Mouse (Mus musculus): ENCODE results near the gene Unc119b. TPM values are rescaled to one million over a fixed set of nuclear protein-coding genes. Genes with fewer than 3 reads are reported as not detected.

Gene Unc119b
- polyA plus RNA-seq, 1 experiment from 2014 or later = 21.8 TPM

- Histone ChIP-seq H3K4me1 (ENCODE audit: insufficient read depth, low read depth, low read length) (no peaks in the 10 kb centered on the region), H3K9me3 (ENCODE audit: low read length) (no peaks in the 10 kb centered on the region), H3K27me3 (replicated peaks; ENCODE audit: insufficient read depth, low read length) (no peaks in the 10 kb centered on the region), H3K4me2 (replicated peaks; ENCODE audit: low read depth, low read length) (no peak overlapping the region), H3K27ac (ENCODE audit: low read length) (no peak overlapping the region), H3K36me3 (ENCODE audit: insufficient read depth, low read length) (peaks cover 19% of the 10 kb centered on the region), H3K9ac (replicated peaks; ENCODE audit: low read depth) (no peak overlapping the region), H3K4me3 (ENCODE audit: low read depth, low read length) (no peak overlapping the region)
- no peak for TF ChIP-seq EP300 (IDR thresholded peaks at IDR 0.05)
- TF ChIP-seq CTCF (IDR thresholded peaks at IDR 0.05) = no peak
- ATAC-seq (no peak), DNase-seq (ENCODE audit: low spot score) (no peak)
- WGBS = 69% methylated on average over 10 of the region's 10 CpGs
These were observed 8.8 kb upstream of the Unc119b start for GRCm38 (mm10) chr5:115143552-115143951.

GRCm38 (mm10) chr5:115142166-115142697 is 7.5 kb upstream of the Unc119b start:
- TF ChIP-seq CTCF (IDR thresholded peaks at IDR 0.05) (no peak), EP300 (IDR thresholded peaks at IDR 0.05) (no peak)
- ATAC-seq = no peak

DNA sequence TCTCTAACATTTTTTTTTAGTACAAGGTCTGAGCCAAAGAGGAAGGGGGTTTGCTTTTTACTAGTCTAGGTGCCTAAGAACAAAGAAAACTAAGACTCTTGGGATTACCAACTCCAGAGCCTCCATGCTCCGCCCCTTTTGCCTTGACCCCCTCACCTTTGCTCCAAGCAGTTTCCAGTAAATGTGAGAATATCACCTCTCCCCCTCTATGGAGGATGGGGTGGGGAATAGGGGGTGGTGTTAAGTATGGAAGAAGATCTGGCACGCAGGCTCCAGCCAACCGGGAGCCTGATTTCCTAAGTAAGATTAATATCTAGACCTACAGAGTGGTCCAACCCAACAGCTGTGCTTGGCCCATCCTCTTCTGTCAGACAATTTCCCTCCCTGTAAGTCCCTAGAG is 6.0 kb upstream of the Unc119b start:
- H3K4me1 ChIP-seq (ENCODE audit: insufficient read depth, low read depth, low read length) = no peaks in the 10 kb centered on the region
- no peak overlapping the region for H3K4me3 ChIP-seq (ENCODE audit: low read depth, low read length)
- no peak for ATAC-seq
- WGBS = 63% methylated on average over 3 of the region's 3 CpGs
- no peak overlapping the region for H3K9ac ChIP-seq (replicated peaks; ENCODE audit: low read depth)
- H3K9me3 ChIP-seq (ENCODE audit: low read length) = no peaks in the 10 kb centered on the region
- no peaks in the 10 kb centered on the region for H3K36me3 ChIP-seq (ENCODE audit: insufficient read depth, low read length)
- no peak overlapping the region for H3K27ac ChIP-seq (ENCODE audit: low read length)
- DNase-seq (ENCODE audit: low spot score) = no peak
- TF ChIP-seq EP300 (IDR thresholded peaks at IDR 0.05) = no peak
- TF ChIP-seq CTCF (IDR thresholded peaks at IDR 0.05) = no peak
- H3K4me2 ChIP-seq (replicated peaks; ENCODE audit: low read depth, low read length) = no peak overlapping the region
- H3K27me3 ChIP-seq (replicated peaks; ENCODE audit: insufficient read depth, low read length) = no peaks in the 10 kb centered on the region

More at GRCm38 (mm10) chr5:115142166-115142697, 7.5 kb upstream of the Unc119b start:
- Histone ChIP-seq H3K27ac (ENCODE audit: low read length) (no peak overlapping the region), H3K9me3 (ENCODE audit: low read length) (no peaks in the 10 kb centered on the region), H3K36me3 (ENCODE audit: insufficient read depth, low read length) (peaks cover 5% of the 10 kb centered on the region; the same call in 1 of the 2 replicates), H3K4me3 (ENCODE audit: low read depth, low read length) (no peak overlapping the region), H3K4me1 (ENCODE audit: insufficient read depth, low read depth, low read length) (no peaks in the 10 kb centered on the region), H3K9ac (replicated peaks; ENCODE audit: low read depth) (no peak overlapping the region), H3K4me2 (replicated peaks; ENCODE audit: low read depth, low read length) (no peak overlapping the region), H3K27me3 (replicated peaks; ENCODE audit: insufficient read depth, low read length) (no peaks in the 10 kb centered on the region)
- DNase-seq (ENCODE audit: low spot score) = no peak
- 89% methylated on average over 9 of the region's 9 CpGs for WGBS

- TF ChIP-seq EP300 (IDR thresholded peaks at IDR 0.05) (no peak), CTCF (IDR thresholded peaks at IDR 0.05) (no peak)
- H3K36me3 ChIP-seq (ENCODE audit: insufficient read depth, low read length) = no peaks in the 10 kb centered on the region
- no peaks in the 10 kb centered on the region for H3K9me3 ChIP-seq (ENCODE audit: low read length)
- H3K27ac ChIP-seq (ENCODE audit: low read length) = no peak overlapping the region
- no peak overlapping the region for H3K9ac ChIP-seq (replicated peaks; ENCODE audit: low read depth)
- H3K4me1 ChIP-seq (ENCODE audit: insufficient read depth, low read depth, low read length) = no peaks in the 10 kb centered on the region
- no peak for ATAC-seq
- no peak for DNase-seq (ENCODE audit: low spot score)
- no peak overlapping the region for H3K4me3 ChIP-seq (ENCODE audit: low read depth, low read length)
- H3K27me3 ChIP-seq (replicated peaks; ENCODE audit: insufficient read depth, low read length) = no peaks in the 10 kb centered on the region
- WGBS = 50% methylated on average over 4 of the region's 4 CpGs
- H3K4me2 ChIP-seq (replicated peaks; ENCODE audit: low read depth, low read length) = no peak overlapping the region
These were observed 4.3 kb upstream of the Unc119b start for GRCm38 (mm10) chr5:115139124-115139523.

DNA sequence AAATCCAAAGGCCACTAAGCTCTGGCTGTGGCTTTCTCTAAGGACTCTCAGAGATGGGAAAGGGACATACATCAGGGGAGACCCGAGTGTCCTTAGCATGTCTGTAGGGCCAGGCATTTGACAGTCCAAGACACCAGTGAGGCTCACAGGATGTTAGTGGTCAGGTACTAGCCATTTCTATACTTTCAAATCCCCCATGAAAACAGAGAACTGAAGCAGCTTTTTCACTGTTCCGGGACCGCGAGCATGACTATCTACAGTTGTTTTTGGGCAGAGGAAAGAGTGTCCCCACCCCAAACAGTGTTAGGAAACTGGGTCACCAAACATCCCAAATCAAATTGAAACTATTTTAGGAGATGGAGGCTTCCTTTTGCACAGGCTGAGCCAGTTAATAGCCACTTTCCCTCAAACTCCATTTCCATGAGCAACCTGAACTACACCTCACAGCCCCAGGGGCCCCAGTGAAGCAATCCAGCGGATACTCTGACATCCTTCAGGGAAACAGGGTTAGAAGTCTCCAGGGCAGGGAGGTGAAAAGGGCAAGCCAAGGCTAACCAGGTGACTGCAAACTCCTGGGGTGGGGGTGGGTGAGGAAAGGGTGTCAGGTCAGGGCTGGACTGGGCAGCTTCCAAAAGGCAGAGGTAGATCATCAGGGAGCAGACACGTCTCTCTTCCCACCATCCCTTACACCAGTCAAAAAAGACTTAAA is 1.3 kb downstream of the Unc119b start:
- DNase-seq (ENCODE audit: low spot score) = no peak
- H3K9ac ChIP-seq (replicated peaks; ENCODE audit: low read depth) = no peak overlapping the region
- no peak overlapping the region for H3K27ac ChIP-seq (ENCODE audit: low read length)
- H3K4me1 ChIP-seq (ENCODE audit: insufficient read depth, low read depth, low read length) = peaks cover 5% of the 10 kb centered on the region; the same call in 1 of the 2 replicates
- peak overlapping the region; percentile 98 for H3K4me2 ChIP-seq (replicated peaks; ENCODE audit: low read depth, low read length)
- TF ChIP-seq EP300 (IDR thresholded peaks at IDR 0.05) (no peak), CTCF (IDR thresholded peaks at IDR 0.05) (no peak)
- H3K4me3 ChIP-seq (ENCODE audit: low read depth, low read length) = peak overlapping the region; percentile 94
- no peaks in the 10 kb centered on the region for H3K27me3 ChIP-seq (replicated peaks; ENCODE audit: insufficient read depth, low read length)
- no peak for ATAC-seq
- peaks cover 7% of the 10 kb centered on the region for H3K36me3 ChIP-seq (ENCODE audit: insufficient read depth, low read length)
- no peaks in the 10 kb centered on the region for H3K9me3 ChIP-seq (ENCODE audit: low read length)
- whole genome bisulfite sequencing = 57% methylated on average over 6 of the region's 6 CpGs

- DNase-seq (ENCODE audit: low spot score) = no peak
- Histone ChIP-seq H3K36me3 (ENCODE audit: insufficient read depth, low read length) (peaks cover 7% of the 10 kb centered on the region), H3K4me3 (ENCODE audit: low read depth, low read length) (no peak overlapping the region), H3K9ac (replicated peaks; ENCODE audit: low read depth) (no peak overlapping the region), H3K9me3 (ENCODE audit: low read length) (no peaks in the 10 kb centered on the region), H3K4me2 (replicated peaks; ENCODE audit: low read depth, low read length) (no peak overlapping the region), H3K4me1 (ENCODE audit: insufficient read depth, low read depth, low read length) (peaks cover 5% of the 10 kb centered on the region; the same call in 1 of the 2 replicates), H3K27ac (ENCODE audit: low read length) (no peak overlapping the region), H3K27me3 (replicated peaks; ENCODE audit: insufficient read depth, low read length) (no peaks in the 10 kb centered on the region)
- no peak for ATAC-seq
- TF ChIP-seq EP300 (IDR thresholded peaks at IDR 0.05) = no peak
- WGBS = 75% methylated on average over 8 of the region's 8 CpGs
These were observed 2.3 kb downstream of the Unc119b start for GRCm38 (mm10) chr5:115132465-115132864.
